Mouse (Mus musculus): ENCODE results near the gene Ubtd2. TPM values are rescaled to one million over a fixed set of nuclear protein-coding genes. Genes with fewer than 3 reads are reported as not detected.
A peak's percentile ranks its signal among the peaks of the same experiment; 100 is the strongest.

The Ubtd2 gene
- polyA plus RNA-seq, 1 experiment from 2014 or later = 53.7 TPM

DNA sequence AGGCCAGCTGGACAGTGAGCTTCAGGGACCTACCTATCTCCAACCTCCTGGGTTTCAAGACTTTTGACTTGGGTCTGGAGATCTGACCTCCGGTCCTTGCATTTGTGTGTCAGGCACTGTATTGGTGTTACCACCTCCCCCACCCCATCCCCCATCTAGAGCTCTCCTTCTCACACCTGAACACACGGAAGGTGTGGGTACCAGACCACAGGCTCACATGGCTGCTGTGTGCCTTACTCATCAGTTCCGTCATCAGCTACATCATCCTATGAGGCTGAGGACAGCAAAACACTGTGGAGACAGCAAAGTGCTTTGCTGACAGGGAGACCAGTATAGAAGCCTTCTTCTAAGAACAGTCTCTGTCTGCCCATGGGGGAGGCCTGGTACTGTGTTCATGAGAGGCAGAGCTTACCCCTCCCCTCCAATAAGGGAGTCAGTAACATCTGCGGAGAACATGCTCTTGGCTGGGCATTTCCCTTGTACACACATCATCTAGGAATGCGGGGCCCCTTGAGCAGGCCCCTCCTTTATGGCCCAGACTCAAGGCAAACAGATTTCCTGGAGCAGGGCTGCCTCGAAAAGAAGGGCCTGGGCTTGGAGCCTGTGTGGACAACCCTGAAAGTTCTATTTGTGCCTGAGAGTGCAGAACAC is 19.6 kb upstream of the Ubtd2 start:
- H3K4me1 ChIP-seq (replicated peaks; ENCODE audit: control insufficient read depth, insufficient read depth, low read length) = no peaks in the 10 kb centered on the region
- no peak for ATAC-seq (ENCODE audit: low FRiP score)
- 71% methylated on average over 6 of the region's 6 CpGs for WGBS
- H3K9ac ChIP-seq = no peak overlapping the region
- no peak overlapping the region for H3K4me3 ChIP-seq (replicated peaks; ENCODE audit: low read length)
- H3K27me3 ChIP-seq (ENCODE audit: control insufficient read depth, insufficient read depth, low read length) = no peaks in the 10 kb centered on the region
- H3K27ac ChIP-seq = no peak overlapping the region
- no peaks in the 10 kb centered on the region for H3K9me3 ChIP-seq (ENCODE audit: control insufficient read depth, low read length)
- no peak overlapping the region for H3K4me2 ChIP-seq (replicated peaks)
- H3K36me3 ChIP-seq (replicated peaks; ENCODE audit: control insufficient read depth, insufficient read depth) = no peaks in the 10 kb centered on the region
- no peak for DNase-seq (ENCODE audit: low spot score)

GRCm38 (mm10) chr11:32442576-32442975 is 12.6 kb upstream of the Ubtd2 start:
- ATAC-seq (ENCODE audit: low FRiP score) (no peak), DNase-seq (ENCODE audit: low spot score) (no peak)
- H3K27me3 ChIP-seq (ENCODE audit: control insufficient read depth, insufficient read depth, low read length) = no peaks in the 10 kb centered on the region
- H3K27ac ChIP-seq = no peak overlapping the region
- H3K4me1 ChIP-seq (replicated peaks; ENCODE audit: control insufficient read depth, insufficient read depth, low read length) = no peaks in the 10 kb centered on the region
- H3K4me2 ChIP-seq (replicated peaks) = no peak overlapping the region
- H3K4me3 ChIP-seq (replicated peaks; ENCODE audit: low read length) = no peak overlapping the region
- H3K36me3 ChIP-seq (replicated peaks; ENCODE audit: control insufficient read depth, insufficient read depth) = no peaks in the 10 kb centered on the region
- WGBS = 75% methylated on average over 3 of the region's 3 CpGs
- H3K9me3 ChIP-seq (ENCODE audit: control insufficient read depth, low read length) = no peaks in the 10 kb centered on the region
- no peak overlapping the region for H3K9ac ChIP-seq

- no peaks in the 10 kb centered on the region for H3K4me1 ChIP-seq (replicated peaks; ENCODE audit: control insufficient read depth, insufficient read depth, low read length)
- no peak overlapping the region for H3K27ac ChIP-seq
- no peak overlapping the region for H3K9ac ChIP-seq
- no peaks in the 10 kb centered on the region for H3K27me3 ChIP-seq (ENCODE audit: control insufficient read depth, insufficient read depth, low read length)
- no peak for ATAC-seq (ENCODE audit: low FRiP score)
- no peaks in the 10 kb centered on the region for H3K36me3 ChIP-seq (replicated peaks; ENCODE audit: control insufficient read depth, insufficient read depth)
- no peak overlapping the region for H3K4me2 ChIP-seq (replicated peaks)
- 11% methylated on average over 1 of the region's 1 CpGs for WGBS
- no peaks in the 10 kb centered on the region for H3K9me3 ChIP-seq (ENCODE audit: control insufficient read depth, low read length)
- no peak for DNase-seq (ENCODE audit: low spot score)
- H3K4me3 ChIP-seq (replicated peaks; ENCODE audit: low read length) = no peak overlapping the region
Observed at GRCm38 (mm10) chr11:32444266-32444665, 10.9 kb upstream of the Ubtd2 start.

DNA sequence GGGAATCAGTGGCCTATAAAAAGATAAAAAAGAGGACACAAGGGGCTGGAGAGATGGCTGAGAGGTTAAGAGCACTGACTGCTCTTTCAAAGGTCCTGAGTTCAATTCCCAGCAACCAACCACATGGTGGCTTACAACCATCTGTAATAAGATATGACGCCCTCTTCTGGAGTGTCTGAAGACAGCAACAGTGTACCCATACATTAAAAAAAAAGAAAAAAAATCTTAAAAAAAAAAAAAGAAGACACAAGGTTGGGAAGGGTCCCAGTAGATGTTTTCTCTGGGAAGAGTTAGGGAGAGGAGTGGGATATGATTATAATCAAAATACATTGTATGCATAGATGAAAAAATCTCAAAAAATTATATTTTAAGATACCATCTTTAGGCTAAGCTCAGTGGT is 10.0 kb upstream of the Ubtd2 start:
- H3K4me2 ChIP-seq (replicated peaks) = no peak overlapping the region
- ATAC-seq (ENCODE audit: low FRiP score) (no peak), DNase-seq (ENCODE audit: low spot score) (no peak)
- H3K9me3 ChIP-seq (ENCODE audit: control insufficient read depth, low read length) = no peaks in the 10 kb centered on the region
- H3K9ac ChIP-seq = no peak overlapping the region
- H3K27ac ChIP-seq = no peak overlapping the region
- WGBS = 78% methylated on average over 1 of the region's 1 CpGs
- no peaks in the 10 kb centered on the region for H3K4me1 ChIP-seq (replicated peaks; ENCODE audit: control insufficient read depth, insufficient read depth, low read length)
- H3K4me3 ChIP-seq (replicated peaks; ENCODE audit: low read length) = no peak overlapping the region
- no peaks in the 10 kb centered on the region for H3K36me3 ChIP-seq (replicated peaks; ENCODE audit: control insufficient read depth, insufficient read depth)
- H3K27me3 ChIP-seq (ENCODE audit: control insufficient read depth, insufficient read depth, low read length) = no peaks in the 10 kb centered on the region

GRCm38 (mm10) chr11:32445637-32446226 is 9.4 kb upstream of the Ubtd2 start:
- no peaks in the 10 kb centered on the region for H3K27me3 ChIP-seq (ENCODE audit: control insufficient read depth, insufficient read depth, low read length)
- no peak overlapping the region for H3K9ac ChIP-seq
- H3K27ac ChIP-seq = no peak overlapping the region
- DNase-seq (ENCODE audit: low spot score) (no peak), ATAC-seq (ENCODE audit: low FRiP score) (no peak)
- WGBS = 83% methylated on average over 6 of the region's 6 CpGs
- H3K4me2 ChIP-seq (replicated peaks) = no peak overlapping the region
- H3K9me3 ChIP-seq (ENCODE audit: control insufficient read depth, low read length) = no peaks in the 10 kb centered on the region
- no peaks in the 10 kb centered on the region for H3K4me1 ChIP-seq (replicated peaks; ENCODE audit: control insufficient read depth, insufficient read depth, low read length)
- H3K36me3 ChIP-seq (replicated peaks; ENCODE audit: control insufficient read depth, insufficient read depth) = no peaks in the 10 kb centered on the region
- H3K4me3 ChIP-seq (replicated peaks; ENCODE audit: low read length) = no peak overlapping the region

DNA sequence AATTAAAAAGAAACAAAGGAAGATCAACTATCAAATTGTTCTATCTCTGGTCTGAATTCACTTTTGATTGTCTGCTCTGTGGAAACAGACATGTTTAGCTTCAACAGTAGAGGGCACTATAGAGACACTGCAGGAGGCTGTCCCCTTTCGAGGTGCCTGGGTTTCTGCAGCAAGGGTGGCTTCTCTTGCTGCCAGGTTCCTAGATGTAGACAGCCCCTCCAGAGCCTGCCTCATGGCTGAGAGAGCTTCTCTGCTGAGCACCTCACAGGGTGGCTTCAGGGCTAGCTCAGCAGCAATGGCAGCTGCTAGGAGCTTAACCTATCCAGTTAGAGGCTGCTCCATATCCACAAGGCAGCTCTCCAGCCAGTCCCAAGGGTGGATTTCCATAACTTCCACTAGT is 5.0 kb upstream of the Ubtd2 start:
- Histone ChIP-seq H3K27me3 (ENCODE audit: control insufficient read depth, insufficient read depth, low read length) (no peaks in the 10 kb centered on the region), H3K9ac (no peak overlapping the region), H3K4me2 (replicated peaks) (no peak overlapping the region), H3K36me3 (replicated peaks; ENCODE audit: control insufficient read depth, insufficient read depth) (no peaks in the 10 kb centered on the region), H3K27ac (no peak overlapping the region), H3K4me1 (replicated peaks; ENCODE audit: control insufficient read depth, insufficient read depth, low read length) (peaks cover 10% of the 10 kb centered on the region; the same call in 1 of the 2 replicates), H3K4me3 (replicated peaks; ENCODE audit: low read length) (no peak overlapping the region), H3K9me3 (ENCODE audit: control insufficient read depth, low read length) (no peaks in the 10 kb centered on the region)
- DNase-seq (ENCODE audit: low spot score) = peak; percentile 68
- ATAC-seq (ENCODE audit: low FRiP score) = no peak
- WGBS = 0% methylated on average over 1 of the region's 1 CpGs

DNA sequence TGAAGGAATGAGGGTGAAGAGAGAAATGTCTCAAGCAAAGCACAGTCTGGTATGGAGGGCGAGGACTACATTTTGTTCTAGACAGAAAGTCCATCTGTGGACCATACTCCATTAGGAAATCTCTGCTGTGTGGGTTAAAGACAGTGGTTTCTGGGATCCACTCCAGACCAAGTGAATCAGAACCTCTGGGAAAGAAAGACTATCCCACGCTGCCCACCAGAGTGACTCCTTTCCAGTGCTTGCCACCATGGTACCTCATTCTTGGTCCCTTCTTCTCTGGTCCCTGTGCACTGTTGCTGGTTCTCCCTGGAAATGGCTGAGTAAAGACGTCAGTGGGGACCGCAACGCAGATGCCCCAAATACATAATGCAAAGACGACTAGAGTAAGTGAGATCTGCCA is 3.9 kb upstream of the Ubtd2 start:
- no peak for DNase-seq (ENCODE audit: low spot score)
- Histone ChIP-seq H3K27ac (no peak overlapping the region), H3K4me3 (replicated peaks; ENCODE audit: low read length) (no peak overlapping the region), H3K4me2 (replicated peaks) (no peak overlapping the region), H3K4me1 (replicated peaks; ENCODE audit: control insufficient read depth, insufficient read depth, low read length) (peaks cover 15% of the 10 kb centered on the region), H3K9me3 (ENCODE audit: control insufficient read depth, low read length) (no peaks in the 10 kb centered on the region), H3K27me3 (ENCODE audit: control insufficient read depth, insufficient read depth, low read length) (no peaks in the 10 kb centered on the region), H3K9ac (no peak overlapping the region), H3K36me3 (replicated peaks; ENCODE audit: control insufficient read depth, insufficient read depth) (no peaks in the 10 kb centered on the region)
- 94% methylated on average over 6 of the region's 6 CpGs for WGBS
- no peak for ATAC-seq (ENCODE audit: low FRiP score)

DNA sequence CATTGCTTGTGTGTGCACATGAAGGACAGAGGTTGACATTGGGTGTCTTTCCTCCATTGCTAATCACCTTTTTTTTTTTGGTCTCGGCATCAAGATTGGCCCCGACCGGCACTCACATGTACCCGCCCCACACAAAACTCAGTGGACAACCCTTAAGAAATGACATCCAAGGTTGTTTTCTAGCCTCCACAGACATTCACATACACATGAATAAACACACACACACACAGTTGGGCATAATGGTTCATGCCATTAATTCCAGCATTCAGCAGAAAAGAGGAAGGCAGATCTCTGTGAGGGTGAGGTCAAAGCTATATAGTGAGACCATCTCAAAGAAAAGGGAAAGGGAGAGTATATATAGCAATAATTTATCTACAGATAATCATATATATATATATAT is 2.4 kb upstream of the Ubtd2 start:
- no peak for ATAC-seq (ENCODE audit: low FRiP score)
- no peak overlapping the region for H3K4me3 ChIP-seq (replicated peaks; ENCODE audit: low read length)

DNA sequence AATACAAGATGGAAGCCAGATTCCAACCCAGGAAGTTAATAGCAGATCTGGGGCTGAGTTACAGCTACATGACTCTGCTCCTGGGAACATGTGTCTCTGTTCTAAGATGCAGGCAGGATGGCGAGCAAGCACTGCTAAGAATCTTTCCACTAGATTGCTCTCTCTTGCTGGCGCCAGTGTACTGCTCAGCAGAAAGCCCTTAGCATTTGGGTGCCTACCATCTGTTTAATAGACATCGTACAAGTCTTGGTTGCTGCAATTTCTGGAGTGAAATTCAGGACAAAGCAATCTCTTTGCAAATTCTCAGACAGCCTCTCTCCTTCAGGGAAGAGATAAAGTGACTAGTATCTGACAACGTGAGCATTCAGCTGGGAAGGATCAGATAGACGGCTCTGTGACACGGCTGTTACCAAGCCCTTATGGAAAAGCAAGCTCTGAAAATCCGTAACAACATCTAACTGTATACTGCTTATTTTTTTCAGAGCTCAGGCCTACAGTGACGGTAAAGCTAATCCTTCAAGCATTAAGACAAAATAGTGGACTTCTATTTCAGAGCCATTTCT is 1.7 kb upstream of the Ubtd2 start:
- Histone ChIP-seq H3K27me3 (ENCODE audit: control insufficient read depth, insufficient read depth, low read length) (no peaks in the 10 kb centered on the region), H3K9ac (no peak overlapping the region), H3K36me3 (replicated peaks; ENCODE audit: control insufficient read depth, insufficient read depth) (no peaks in the 10 kb centered on the region), H3K4me3 (replicated peaks; ENCODE audit: low read length) (no peak overlapping the region), H3K9me3 (ENCODE audit: control insufficient read depth, low read length) (no peaks in the 10 kb centered on the region), H3K27ac (peak overlapping the region; percentile 7; the same call in 1 of the 2 replicates), H3K4me1 (replicated peaks; ENCODE audit: control insufficient read depth, insufficient read depth, low read length) (peaks cover 25% of the 10 kb centered on the region), H3K4me2 (replicated peaks) (peak overlapping the region; percentile 90; the same call in 1 of the 2 replicates)
- ATAC-seq (ENCODE audit: low FRiP score) = no peak
- no peak for DNase-seq (ENCODE audit: low spot score)
- 39% methylated on average over 8 of the region's 8 CpGs for WGBS

More for the DNA sequence above, 2.4 kb upstream of the Ubtd2 start:
- H3K27me3 ChIP-seq (ENCODE audit: control insufficient read depth, insufficient read depth, low read length) = no peaks in the 10 kb centered on the region
- H3K9ac ChIP-seq = no peak overlapping the region
- DNase-seq (ENCODE audit: low spot score) = no peak
- H3K4me1 ChIP-seq (replicated peaks; ENCODE audit: control insufficient read depth, insufficient read depth, low read length) = peaks cover 25% of the 10 kb centered on the region
- no peak overlapping the region for H3K4me2 ChIP-seq (replicated peaks)
- no peak overlapping the region for H3K27ac ChIP-seq
- H3K9me3 ChIP-seq (ENCODE audit: control insufficient read depth, low read length) = no peaks in the 10 kb centered on the region
- WGBS = 90% methylated on average over 4 of the region's 4 CpGs
- H3K36me3 ChIP-seq (replicated peaks; ENCODE audit: control insufficient read depth, insufficient read depth) = no peaks in the 10 kb centered on the region

Data from hindbrain, embryonic 14.5 days (tissue).